In the genomic region with DNA sequence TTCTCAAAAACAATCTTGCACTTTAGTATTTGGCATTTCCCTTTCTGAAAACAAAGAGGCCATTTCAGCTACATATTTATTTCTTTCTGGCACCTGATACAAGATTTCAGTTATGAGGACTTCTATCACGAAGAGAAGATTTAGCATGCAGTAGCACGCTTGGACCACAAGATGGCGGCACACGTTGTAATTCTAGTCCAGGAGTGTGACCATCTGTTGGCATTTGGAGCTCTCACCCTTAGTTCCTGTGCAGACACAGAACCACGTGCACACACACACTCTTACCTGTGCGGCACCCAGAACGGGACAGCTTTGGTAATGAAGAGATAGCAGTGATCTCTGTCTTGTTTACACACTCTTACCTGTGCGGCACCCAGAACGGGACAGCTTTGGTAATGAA, we compare ENCODE assay signal across 1 mouse cellular context.
TF ChIP-seq lines count a peak whose summit lies in the region.

No protein-coding gene starts in this region.

TF ChIP-seq in CH12.LX, 34 proteins besides CTCF, POLR2A, EP300 and RAD21:
- 0 out of 2 replicates have a peak, but pooled peaks have one; percentile 17 for TF ChIP-seq SMC3 (IDR thresholded peaks at IDR 0.05; ENCODE audit: low read depth, low read length)
- TF ChIP-seq UBTF (IDR thresholded peaks at IDR 0.05; ENCODE audit: low read depth, low read length): no peak
- TF ChIP-seq ZKSCAN1 (IDR thresholded peaks at IDR 0.05; ENCODE audit: borderline replicate concordance, low read depth, low read length): no peak
- TF ChIP-seq JUN (IDR thresholded peaks at IDR 0.05; ENCODE audit: insufficient read depth, low read depth, low read length): no peak
- TF ChIP-seq CHD2 (IDR thresholded peaks at IDR 0.05; ENCODE audit: low read length): no peak
- TF ChIP-seq ELF1 (IDR thresholded peaks at IDR 0.05; ENCODE audit: low read depth, low read length): no peak
- peak; percentile 61; the same call in 1 of the 2 replicates for TF ChIP-seq MYC (IDR thresholded peaks at IDR 0.05; ENCODE audit: low read depth, low read length)
- no peak for TF ChIP-seq MXI1 (IDR thresholded peaks at IDR 0.05; ENCODE audit: low read depth, low read length)
- no peak for TF ChIP-seq CHD1 (IDR thresholded peaks at IDR 0.05; ENCODE audit: low read depth, low read length)
- TF ChIP-seq USF1 (IDR thresholded peaks at IDR 0.05; ENCODE audit: low read depth, low read length): no peak
- TF ChIP-seq ZMIZ1 (IDR thresholded peaks at IDR 0.05; ENCODE audit: low read depth, low read length): no peak
- no peak for TF ChIP-seq USF2 (conservative IDR thresholded peaks at IDR 0.05; ENCODE audit: low read depth, low read length)
- TF ChIP-seq TBP (conservative IDR thresholded peaks at IDR 0.05; ENCODE audit: low read depth, low read length): no peak
- TF ChIP-seq ZNF384 (IDR thresholded peaks at IDR 0.05; ENCODE audit: low read depth, low read length): no peak
- TF ChIP-seq MAZ (IDR thresholded peaks at IDR 0.05; ENCODE audit: low read depth, low read length): no peak
- TF ChIP-seq ZC3H11A (IDR thresholded peaks at IDR 0.05; ENCODE audit: low read depth, low read length): no peak
- no peak for TF ChIP-seq POLR2AphosphoS2 (IDR thresholded peaks at IDR 0.05; ENCODE audit: low read depth, low read length)
- no peak for TF ChIP-seq IRF4 (IDR thresholded peaks at IDR 0.05; ENCODE audit: low read depth, low read length)
- TF ChIP-seq NELFE (IDR thresholded peaks at IDR 0.05; ENCODE audit: low read depth, low read length): no peak
- TF ChIP-seq GABPA (IDR thresholded peaks at IDR 0.05; ENCODE audit: insufficient replicate concordance, low read depth, low read length): no peak
- TF ChIP-seq JUND (conservative IDR thresholded peaks at IDR 0.05; ENCODE audit: low read depth, low read length): no peak
- TF ChIP-seq MEF2A (IDR thresholded peaks at IDR 0.05; ENCODE audit: borderline replicate concordance, low read depth, low read length): no peak
- TF ChIP-seq PAX5 (IDR thresholded peaks at IDR 0.05; ENCODE audit: low read length): no peak
- TF ChIP-seq HCFC1 (IDR thresholded peaks at IDR 0.05; ENCODE audit: low read depth, low read length): no peak
- no peak for TF ChIP-seq SIN3A (IDR thresholded peaks at IDR 0.05; ENCODE audit: low read length)
- 0 out of 2 replicates have a peak, but pooled peaks have one; percentile 37 for TF ChIP-seq BHLHE40 (IDR thresholded peaks at IDR 0.05; ENCODE audit: low read depth, low read length)
- no peak for TF ChIP-seq NRF1 (IDR thresholded peaks at IDR 0.05; ENCODE audit: low read depth, low read length)
- TF ChIP-seq TCF12 (IDR thresholded peaks at IDR 0.05; ENCODE audit: low read depth, low read length): no peak
- TF ChIP-seq RCOR1 (conservative IDR thresholded peaks at IDR 0.05; ENCODE audit: low read depth, low read length): no peak
- no peak for TF ChIP-seq KAT2A (IDR thresholded peaks at IDR 0.05; ENCODE audit: insufficient replicate concordance, low read length)
- no peak for TF ChIP-seq MAFK (IDR thresholded peaks at IDR 0.05; ENCODE audit: insufficient replicate concordance, low read length)
- TF ChIP-seq MAX (IDR thresholded peaks at IDR 0.05; ENCODE audit: low read length): peak; percentile 75
- TF ChIP-seq E2F4 (IDR thresholded peaks at IDR 0.05; ENCODE audit: insufficient replicate concordance, low read depth, low read length): no peak
- TF ChIP-seq ETS1 (conservative IDR thresholded peaks at IDR 0.05; ENCODE audit: low read depth, low read length): no peak
